Mouse (Mus musculus): ENCODE results near the gene Camkv. TPM values are rescaled to one million over a fixed set of nuclear protein-coding genes. Genes with fewer than 3 reads are reported as not detected.
A peak's percentile ranks its signal among the peaks of the same experiment; 100 is the strongest.

The Camkv gene
- polyA plus RNA-seq, 1 experiment from 2014 or later, result 13.0 TPM

- Histone ChIP-seq H3K27me3 (ENCODE audit: insufficient read depth, poor library complexity, severe bottlenecking) (no peaks in the 10 kb centered on the region; the same call in 1 of the 2 replicates), H3K4me3 (no peak within 1 kb of the TSS), H3K9me3 (no peaks in the 10 kb centered on the region), H3K27ac (peak within 1 kb of the TSS; percentile 29; the same call in 1 of the 2 replicates), H3K36me3 (no peaks in the 10 kb centered on the region), H3K4me1 (replicated peaks) (peaks cover 57% of the 10 kb centered on the region)
- DNase-seq (ENCODE audit: low spot score), result no peak
- WGBS, result 68% methylated on average over 3 of the region's 3 CpGs
Measured at GRCm38 (mm10) chr9:107928169-107928568, 7.3 kb upstream of the Camkv start, which contains the start of gene Actl11. Gene Actl11 (plus strand): TSS chr9:107928469.

- WGBS, result 71% methylated on average over 4 of the region's 4 CpGs
- peaks cover 48% of the 10 kb centered on the region for H3K4me1 ChIP-seq (replicated peaks)
- no peak overlapping the region for H3K27ac ChIP-seq
- H3K4me3 ChIP-seq, result no peak overlapping the region
- no peaks in the 10 kb centered on the region for H3K9me3 ChIP-seq
- H3K36me3 ChIP-seq, result no peaks in the 10 kb centered on the region
- no peak for DNase-seq (ENCODE audit: low spot score)
- peaks cover 33% of the 10 kb centered on the region for H3K27me3 ChIP-seq (ENCODE audit: insufficient read depth, poor library complexity, severe bottlenecking)
Measured at GRCm38 (mm10) chr9:107932221-107932620, 3.3 kb upstream of the Camkv start.

GRCm38 (mm10) chr9:107934146-107934545 is 1.3 kb upstream of the Camkv start:
- Histone ChIP-seq H3K9me3 (no peaks in the 10 kb centered on the region), H3K4me1 (replicated peaks) (peaks cover 44% of the 10 kb centered on the region), H3K4me3 (no peak overlapping the region), H3K36me3 (no peaks in the 10 kb centered on the region), H3K27me3 (ENCODE audit: insufficient read depth, poor library complexity, severe bottlenecking) (peaks cover 52% of the 10 kb centered on the region), H3K27ac (no peak overlapping the region)
- WGBS, result 90% methylated on average over 11 of the region's 11 CpGs
- DNase-seq (ENCODE audit: low spot score), result no peak

GRCm38 (mm10) chr9:107935790-107936214 is 328 bp downstream of the Camkv start:
- peak overlapping the region; percentile 69 for H3K4me3 ChIP-seq
- peaks cover 39% of the 10 kb centered on the region for H3K4me1 ChIP-seq (replicated peaks)
- H3K27ac ChIP-seq, result peak overlapping the region; percentile 87
- WGBS, result under 1% methylated on average over 41 of the region's 41 CpGs
- H3K27me3 ChIP-seq (ENCODE audit: insufficient read depth, poor library complexity, severe bottlenecking), result peaks cover 52% of the 10 kb centered on the region
- H3K9me3 ChIP-seq, result no peaks in the 10 kb centered on the region
- H3K36me3 ChIP-seq, result no peaks in the 10 kb centered on the region
- peak; percentile 56 for DNase-seq (ENCODE audit: low spot score)

GRCm38 (mm10) chr9:107936215-107936822 is 845 bp downstream of the Camkv start:
- H3K27ac ChIP-seq, result peak overlapping the region; percentile 87
- peaks cover 52% of the 10 kb centered on the region for H3K27me3 ChIP-seq (ENCODE audit: insufficient read depth, poor library complexity, severe bottlenecking)
- H3K4me3 ChIP-seq, result peak overlapping the region; percentile 69
- peaks cover 39% of the 10 kb centered on the region for H3K4me1 ChIP-seq (replicated peaks)
- peak; percentile 47 for DNase-seq (ENCODE audit: low spot score)
- H3K36me3 ChIP-seq, result no peaks in the 10 kb centered on the region
- H3K9me3 ChIP-seq, result no peaks in the 10 kb centered on the region
- WGBS, result under 1% methylated on average over 29 of the region's 29 CpGs

- Histone ChIP-seq H3K27ac (peak overlapping the region; percentile 87), H3K36me3 (no peaks in the 10 kb centered on the region), H3K9me3 (no peaks in the 10 kb centered on the region), H3K4me1 (replicated peaks) (peaks cover 36% of the 10 kb centered on the region), H3K4me3 (peak overlapping the region; percentile 69), H3K27me3 (ENCODE audit: insufficient read depth, poor library complexity, severe bottlenecking) (peaks cover 52% of the 10 kb centered on the region)
- 1% methylated on average over 3 of the region's 3 CpGs for WGBS
- DNase-seq (ENCODE audit: low spot score), result no peak
Measured at GRCm38 (mm10) chr9:107936831-107937230, 1.4 kb downstream of the Camkv start.

GRCm38 (mm10) chr9:107947241-107948194 is 12.0 kb downstream of the Camkv start:
- Histone ChIP-seq H3K36me3 (peaks cover 26% of the 10 kb centered on the region), H3K4me1 (replicated peaks) (peaks cover 22% of the 10 kb centered on the region), H3K27ac (no peak overlapping the region), H3K27me3 (ENCODE audit: insufficient read depth, poor library complexity, severe bottlenecking) (no peaks in the 10 kb centered on the region), H3K9me3 (no peaks in the 10 kb centered on the region), H3K4me3 (no peak overlapping the region)
- 91% methylated on average over 31 of the region's 31 CpGs for WGBS
- DNase-seq (ENCODE audit: low spot score), result no peak

- Histone ChIP-seq H3K4me1 (replicated peaks) (peaks cover 23% of the 10 kb centered on the region), H3K27me3 (ENCODE audit: insufficient read depth, poor library complexity, severe bottlenecking) (no peaks in the 10 kb centered on the region), H3K4me3 (no peak overlapping the region), H3K27ac (no peak overlapping the region), H3K9me3 (no peaks in the 10 kb centered on the region), H3K36me3 (peaks cover 32% of the 10 kb centered on the region)
- WGBS, result 82% methylated on average over 13 of the region's 13 CpGs
- DNase-seq (ENCODE audit: low spot score), result no peak
Measured at GRCm38 (mm10) chr9:107949184-107949921, 13.9 kb downstream of the Camkv start.

GRCm38 (mm10) chr9:107949922-107950235 is 14.4 kb downstream of the Camkv start, which contains the start of gene Traip:
Gene Traip (plus strand): TSS chr9:107950136.
- Histone ChIP-seq H3K4me3 (peak within 1 kb of the TSS; percentile 86), H3K4me1 (replicated peaks) (peaks cover 23% of the 10 kb centered on the region), H3K27ac (peak within 1 kb of the TSS; percentile 91)

GRCm38 (mm10) chr9:107950460-107951355 is 15.2 kb downstream of the Camkv start:
- DNase-seq (ENCODE audit: low spot score), result peak; percentile 93
- H3K4me3 ChIP-seq, result peak overlapping the region; percentile 86
- H3K27me3 ChIP-seq (ENCODE audit: insufficient read depth, poor library complexity, severe bottlenecking), result no peaks in the 10 kb centered on the region
- no peaks in the 10 kb centered on the region for H3K9me3 ChIP-seq
- H3K36me3 ChIP-seq, result peaks cover 36% of the 10 kb centered on the region
- 13% methylated on average over 45 of the region's 45 CpGs for WGBS
- H3K4me1 ChIP-seq (replicated peaks), result peaks cover 26% of the 10 kb centered on the region
- peak overlapping the region; percentile 91 for H3K27ac ChIP-seq

More at GRCm38 (mm10) chr9:107949922-107950235, 14.4 kb downstream of the Camkv start, which contains the start of gene Traip:
- DNase-seq (ENCODE audit: low spot score), result no peak
- H3K9me3 ChIP-seq, result no peaks in the 10 kb centered on the region
- peaks cover 32% of the 10 kb centered on the region for H3K36me3 ChIP-seq
- H3K27me3 ChIP-seq (ENCODE audit: insufficient read depth, poor library complexity, severe bottlenecking), result no peaks in the 10 kb centered on the region
- WGBS, result 90% methylated on average over 10 of the region's 10 CpGs

- H3K9me3 ChIP-seq, result no peaks in the 10 kb centered on the region
- no peaks in the 10 kb centered on the region for H3K27me3 ChIP-seq (ENCODE audit: insufficient read depth, poor library complexity, severe bottlenecking)
- H3K4me3 ChIP-seq, result no peak overlapping the region
- no peak for DNase-seq (ENCODE audit: low spot score)
- WGBS, result 84% methylated on average over 6 of the region's 6 CpGs
- peaks cover 61% of the 10 kb centered on the region for H3K36me3 ChIP-seq
- H3K4me1 ChIP-seq (replicated peaks), result peaks cover 38% of the 10 kb centered on the region
- no peak overlapping the region for H3K27ac ChIP-seq
Measured at GRCm38 (mm10) chr9:107955613-107956289, 20.3 kb downstream of the Camkv start.

Data from hindbrain, embryonic 10.5 days (tissue).